Mouse (Mus musculus): ENCODE data around the gene Tgfb1. TPM values are rescaled to one million over a fixed set of nuclear protein-coding genes. Genes with fewer than 3 reads are reported as not detected.

Gene Tgfb1
- total RNA-seq, 2 experiments from 2014 or later, result 47.3 to 48.9 TPM

DNA sequence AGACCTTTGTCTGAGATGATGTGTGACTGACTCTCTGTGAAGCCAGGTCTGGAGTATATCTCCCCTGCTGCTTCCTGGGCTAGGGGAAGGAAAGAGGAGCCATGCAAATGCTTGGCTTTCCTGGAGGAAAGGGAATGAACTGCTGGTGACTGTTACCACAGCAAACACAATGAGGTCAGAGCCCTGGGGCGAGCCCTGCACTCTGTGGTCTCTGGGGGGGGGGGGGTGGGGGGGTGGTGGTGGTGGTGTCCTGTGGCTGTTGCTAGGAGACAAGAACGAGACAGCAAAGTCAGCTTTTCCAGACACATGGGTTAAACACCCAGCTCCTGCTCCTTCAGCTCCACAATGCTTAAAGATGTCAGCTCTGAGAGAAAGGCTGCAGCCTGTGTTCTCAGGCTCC, 42.6 kb downstream of the Tgfb1 start:
- no peak for DNase-seq (ENCODE audit: low spot score in 2 of 2)

- no peak for DNase-seq (ENCODE audit: low spot score in 2 of 2)
Measured at GRCm38 (mm10) chr7:25729862-25730261, 43.1 kb downstream of the Tgfb1 start.

GRCm38 (mm10) chr7:25731294-25732055, 44.7 kb downstream of the Tgfb1 start:
- no peak for DNase-seq (ENCODE audit: low spot score in 2 of 2)

- no peak for DNase-seq (ENCODE audit: low spot score in 2 of 2)
Measured at GRCm38 (mm10) chr7:25734991-25735390, 48.2 kb downstream of the Tgfb1 start.

GRCm38 (mm10) chr7:25736920-25737319, 50.1 kb downstream of the Tgfb1 start:
- DNase-seq (ENCODE audit: low spot score in 2 of 2), result no peak

- DNase-seq (ENCODE audit: low spot score in 2 of 2), result no peak
Measured at GRCm38 (mm10) chr7:25738277-25738676, 51.5 kb downstream of the Tgfb1 start.

DNA sequence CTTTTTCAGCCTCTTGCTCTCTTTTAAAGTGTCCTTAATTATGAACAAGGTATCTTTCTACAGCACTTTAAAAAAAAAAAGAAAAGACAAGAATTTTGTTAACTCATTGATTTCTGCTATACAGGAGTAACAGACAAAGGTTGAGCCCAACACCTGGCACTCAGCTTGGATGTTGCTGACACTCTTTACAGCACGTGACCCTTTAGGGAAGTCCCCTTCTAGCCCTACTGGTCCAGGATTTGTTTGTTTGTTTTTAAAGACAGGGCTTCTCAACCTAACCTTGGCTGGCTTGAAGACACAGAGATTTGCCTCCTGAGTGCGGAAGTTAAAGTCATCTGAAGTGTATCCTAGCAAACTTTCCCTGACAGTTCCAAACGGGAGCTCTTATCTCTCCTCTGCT, 60.0 kb downstream of the Tgfb1 start:
- DNase-seq (ENCODE audit: low spot score in 2 of 2), result no peak

DNA sequence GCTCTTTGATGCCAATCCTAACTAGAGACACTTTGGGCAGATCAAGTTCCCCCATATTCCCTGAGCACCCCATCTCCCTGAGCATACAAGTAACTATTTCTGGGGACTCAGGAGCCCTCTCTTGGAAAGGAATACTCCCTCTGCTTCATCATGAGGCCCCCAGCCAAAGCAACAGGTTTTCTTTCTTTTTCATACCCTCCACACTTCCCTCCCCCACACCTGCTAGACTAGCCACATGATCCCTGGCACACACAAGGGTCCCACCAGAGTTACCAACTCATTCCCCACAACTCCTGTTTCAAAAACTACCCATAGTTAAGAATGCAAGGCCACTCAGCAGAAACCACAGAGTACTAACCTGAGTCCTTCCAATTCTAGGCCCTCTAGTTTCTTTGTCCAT, 66.3 kb downstream of the Tgfb1 start:
- no peak for DNase-seq (ENCODE audit: low spot score in 2 of 2)

DNA sequence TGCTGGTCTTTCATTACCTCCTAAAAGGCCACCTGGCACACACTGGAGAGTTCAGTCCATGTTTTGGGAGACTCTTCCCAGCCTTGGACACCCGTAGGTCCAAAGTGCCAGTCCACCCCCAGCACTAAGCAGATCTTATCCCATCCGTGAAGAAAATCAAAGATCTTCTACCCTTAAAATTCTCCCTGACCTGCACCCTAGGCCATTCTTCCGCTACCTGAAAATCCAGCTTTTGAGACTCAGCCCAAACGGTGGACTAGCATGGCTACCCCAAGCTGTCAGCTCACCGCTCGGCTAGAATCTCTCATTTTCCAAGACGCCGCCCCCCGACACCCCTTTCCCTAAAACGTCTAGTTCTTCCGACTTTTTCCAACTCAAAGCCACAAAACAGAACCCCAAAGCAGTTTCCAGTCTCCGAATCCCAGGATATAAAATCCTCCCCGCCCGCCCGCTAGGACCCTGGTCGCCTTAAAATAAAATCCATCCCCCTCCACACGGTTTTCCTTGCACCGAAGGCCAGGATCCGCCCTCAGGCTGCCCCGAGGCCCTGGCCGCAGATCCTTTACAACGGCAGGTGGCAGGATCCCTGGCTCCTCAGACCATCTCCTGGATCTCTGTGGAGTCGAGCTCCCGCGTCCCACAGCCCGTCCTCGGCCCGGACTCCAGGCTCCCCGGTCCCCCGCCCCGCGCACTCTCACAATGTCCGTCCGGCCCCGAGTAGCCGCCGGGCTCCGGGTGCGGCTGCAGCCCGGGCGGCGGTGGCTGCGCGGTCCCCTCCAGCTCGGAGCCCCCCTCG, 67.0 kb downstream of the Tgfb1 start:
- peak in 1 of 2 experiments; percentile 42 for DNase-seq (ENCODE audit: low spot score in 2 of 2)

DNA sequence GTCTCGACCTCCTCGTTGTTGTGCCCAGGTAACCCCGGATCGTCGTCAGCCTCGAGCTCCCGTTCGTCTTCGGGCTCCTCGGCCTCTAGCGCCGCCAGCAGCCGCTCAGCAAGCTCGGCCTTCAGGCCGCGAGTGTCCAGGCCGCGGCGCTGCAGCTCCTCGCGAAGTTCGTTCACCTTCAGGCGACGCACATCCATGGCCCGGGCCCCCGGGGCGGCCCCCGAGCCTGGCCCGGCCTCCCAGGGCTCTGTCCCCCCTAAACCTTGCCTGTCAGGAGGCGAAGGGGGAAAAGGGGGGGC, 67.6 kb downstream of the Tgfb1 start:
- no peak for DNase-seq (ENCODE audit: low spot score in 2 of 2)

Other genes with a start within 250 kb of the Tgfb1 start
- 10 to 100 TPM; 14.9 to 21.4 TPM for gene Ceacam1, start 209.4 kb upstream of the Tgfb1 start, total RNA-seq (2021)
- gene Ceacam2, start 147.1 kb upstream of the Tgfb1 start, total RNA-seq (2021), result 1 to 10 TPM; 1.7 to 1.9 TPM
- 1 to 10 TPM in 1 of 2 experiments, not detected in 1; 2.5 TPM for gene Erich4, start 71.1 kb upstream of the Tgfb1 start, total RNA-seq (2021)
- gene Dmac2, start 67.6 kb upstream of the Tgfb1 start, total RNA-seq (2021), result 10 to 100 TPM; 34.3 to 34.5 TPM
- gene B3gnt8, start 60.3 kb upstream of the Tgfb1 start, total RNA-seq (2021), result 1 to 10 TPM; 4.4 to 7.6 TPM
- 100 to 1,000 TPM; 103 to 112 TPM for gene Bckdha, start 28.0 kb upstream of the Tgfb1 start, total RNA-seq (2021)
- gene Exosc5, start 27.8 kb upstream of the Tgfb1 start, total RNA-seq (2021), result 10 to 100 TPM; 50.6 to 53.0 TPM
- 1 to 10 TPM in 1 of 2 experiments, under 1 TPM in 1; 0.76 to 1.9 TPM for gene Tmem91, start 11.8 kb upstream of the Tgfb1 start, total RNA-seq (2021)
- 10 to 100 TPM; 21.5 to 24.1 TPM for gene B9d2, start 6.2 kb upstream of the Tgfb1 start, total RNA-seq (2021)
- 10 to 100 TPM; 49.4 to 51.5 TPM for gene Ccdc97, start 32.1 kb downstream of the Tgfb1 start, total RNA-seq (2021)
- gene Hnrnpul1, start 67.8 kb downstream of the Tgfb1 start, total RNA-seq (2021), result 100 to 1,000 TPM; 167 to 177 TPM
- gene Axl, start 101.7 kb downstream of the Tgfb1 start, total RNA-seq (2021), result 100 to 1,000 TPM; 100 to 102 TPM
- gene Cyp2s1, start 129.9 kb downstream of the Tgfb1 start, total RNA-seq (2021), result 1 to 10 TPM; 4.8 to 7.7 TPM
- gene Cyp2b10, start 210.6 kb downstream of the Tgfb1 start, total RNA-seq (2021), result 1 to 10 TPM in 1 of 2 experiments, under 1 TPM in 1; 0.14 to 1.2 TPM